Mouse (Mus musculus): ENCODE data around the gene Ccdc85b. TPM values are rescaled to one million over a fixed set of nuclear protein-coding genes. Genes with fewer than 3 reads are reported as not detected.

Ccdc85b gene
- total and polyA plus RNA-seq, 2 experiments from 2014 or later, result 15.6 to 19.4 TPM

DNA sequence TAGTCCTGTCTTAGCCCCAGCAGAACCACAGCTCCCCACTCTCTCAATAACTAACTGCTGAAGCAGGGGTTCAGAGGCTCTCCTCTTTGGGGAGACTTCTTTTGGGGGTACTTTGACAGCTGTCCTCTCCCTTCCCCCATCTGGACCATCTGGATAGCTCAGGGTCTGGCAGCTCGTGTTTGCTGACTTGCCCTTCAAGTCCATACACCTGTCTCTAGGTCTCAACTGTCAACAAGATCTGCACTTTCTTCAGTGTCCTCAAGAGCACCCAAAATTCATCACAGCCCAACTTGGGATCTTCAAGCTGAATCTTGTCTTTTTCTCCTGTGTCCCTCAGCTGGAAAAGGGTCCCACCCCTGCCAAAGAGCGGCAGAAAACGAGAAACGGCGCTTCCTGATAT is 35.9 kb downstream of the Ccdc85b start:
- no peak for DNase-seq (ENCODE audit: low spot score)
- Histone ChIP-seq H3K4me2 (ENCODE audit: low read depth, low read length, poor library complexity, severe bottlenecking) (no peak overlapping the region), H3K9ac (replicated peaks; ENCODE audit: low read length, poor library complexity, severe bottlenecking) (no peak overlapping the region), H3K4me3 (ENCODE audit: low read depth, low read length) (no peak overlapping the region), H3K27ac (ENCODE audit: low read depth, low read length) (no peak overlapping the region), H3K27me3 (ENCODE audit: insufficient read depth, low read length) (no peaks in the 10 kb centered on the region), H3K36me3 (ENCODE audit: insufficient read depth, low read length) (peaks cover 40% of the 10 kb centered on the region), H3K4me1 (ENCODE audit: insufficient read depth, low read length) (peaks cover 20% of the 10 kb centered on the region), H3K9me3 (ENCODE audit: low read length) (no peaks in the 10 kb centered on the region)
- no peak for TF ChIP-seq CTCF (IDR thresholded peaks at IDR 0.05)
- ATAC-seq (ENCODE audit: low FRiP score), result no peak
- WGBS, result 88% methylated on average over 5 of the region's 5 CpGs

GRCm38 (mm10) chr19:5420579-5420978 is 37.1 kb downstream of the Ccdc85b start:
- Histone ChIP-seq H3K9me3 (ENCODE audit: low read length) (no peaks in the 10 kb centered on the region), H3K4me2 (ENCODE audit: low read depth, low read length, poor library complexity, severe bottlenecking) (no peak overlapping the region), H3K4me3 (ENCODE audit: low read depth, low read length) (no peak overlapping the region), H3K9ac (replicated peaks; ENCODE audit: low read length, poor library complexity, severe bottlenecking) (no peak overlapping the region), H3K27ac (ENCODE audit: low read depth, low read length) (no peak overlapping the region), H3K27me3 (ENCODE audit: insufficient read depth, low read length) (no peaks in the 10 kb centered on the region), H3K4me1 (ENCODE audit: insufficient read depth, low read length) (peaks cover 10% of the 10 kb centered on the region), H3K36me3 (ENCODE audit: insufficient read depth, low read length) (peaks cover 31% of the 10 kb centered on the region)
- DNase-seq (ENCODE audit: low spot score) (no peak), ATAC-seq (ENCODE audit: low FRiP score) (no peak)
- TF ChIP-seq CTCF (IDR thresholded peaks at IDR 0.05), result no peak
- WGBS, result 94% methylated on average over 6 of the region's 6 CpGs

DNA sequence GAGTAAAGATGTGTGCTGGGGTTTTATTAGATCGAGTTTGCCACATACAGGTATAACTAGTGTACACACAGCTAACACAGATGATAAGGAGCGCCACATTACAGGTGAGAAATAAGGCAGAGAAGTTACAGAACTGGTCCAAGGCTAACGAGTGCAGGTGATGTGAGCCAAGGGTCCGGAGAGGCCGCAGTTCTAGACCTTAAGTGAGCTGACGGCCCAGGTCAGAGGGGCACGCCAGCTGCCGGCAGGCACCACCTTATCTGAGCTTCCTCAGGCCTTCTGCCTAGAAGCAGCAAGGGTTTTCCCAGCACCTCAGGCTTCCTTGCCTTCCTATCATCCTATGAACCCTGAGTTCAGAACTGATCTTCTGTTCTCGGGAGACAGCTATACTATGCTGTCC is 38.1 kb downstream of the Ccdc85b start:
- peaks cover 10% of the 10 kb centered on the region; the same call in 1 of the 2 replicates for H3K4me1 ChIP-seq (ENCODE audit: insufficient read depth, low read length)

DNA sequence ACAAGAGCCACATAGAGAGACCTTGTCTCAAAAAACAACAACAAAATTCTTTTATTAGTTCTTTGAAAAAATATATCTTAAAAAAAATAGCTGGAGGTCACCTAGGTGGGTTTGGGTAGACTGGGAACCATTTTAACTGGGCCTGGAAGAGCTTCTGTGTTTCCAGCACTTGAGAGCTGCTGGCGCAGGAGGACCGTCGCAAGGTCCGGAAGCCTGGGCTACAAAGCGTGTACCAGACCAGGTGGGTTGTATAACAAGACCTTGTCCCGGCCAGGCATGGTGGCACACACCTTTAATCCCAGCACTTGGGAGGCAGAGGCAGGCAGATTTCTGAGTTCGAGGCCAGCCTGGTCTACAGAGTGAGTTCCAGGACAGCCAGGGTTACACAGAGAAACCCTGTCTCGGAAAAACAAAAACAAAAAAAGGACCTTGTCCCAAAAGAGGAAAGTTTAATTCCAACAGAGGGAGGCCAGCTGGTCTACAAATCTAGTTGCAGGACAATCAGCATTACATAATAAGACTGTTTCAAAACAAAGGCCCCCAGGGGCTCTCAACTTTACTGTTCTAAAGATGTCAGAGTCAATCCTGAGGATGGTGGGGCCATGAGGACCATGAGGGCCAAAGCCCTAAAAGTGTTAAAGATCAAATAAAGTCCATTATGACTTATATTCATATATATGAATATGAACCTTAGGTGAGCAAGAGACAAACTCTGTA is 38.8 kb downstream of the Ccdc85b start:
- Histone ChIP-seq H3K4me1 (ENCODE audit: insufficient read depth, low read length) (peaks cover 10% of the 10 kb centered on the region; the same call in 1 of the 2 replicates), H3K9ac (replicated peaks; ENCODE audit: low read length, poor library complexity, severe bottlenecking) (no peak overlapping the region), H3K36me3 (ENCODE audit: insufficient read depth, low read length) (peaks cover 31% of the 10 kb centered on the region), H3K9me3 (ENCODE audit: low read length) (no peaks in the 10 kb centered on the region), H3K4me3 (ENCODE audit: low read depth, low read length) (no peak overlapping the region), H3K27me3 (ENCODE audit: insufficient read depth, low read length) (no peaks in the 10 kb centered on the region), H3K27ac (ENCODE audit: low read depth, low read length) (no peak overlapping the region), H3K4me2 (ENCODE audit: low read depth, low read length, poor library complexity, severe bottlenecking) (no peak overlapping the region)
- DNase-seq (ENCODE audit: low spot score), result no peak
- 92% methylated on average over 8 of the region's 8 CpGs for WGBS
- no peak for TF ChIP-seq CTCF (IDR thresholded peaks at IDR 0.05)
- no peak for ATAC-seq (ENCODE audit: low FRiP score)

More for the DNA sequence above, 38.1 kb downstream of the Ccdc85b start:
- no peak overlapping the region for H3K4me2 ChIP-seq (ENCODE audit: low read depth, low read length, poor library complexity, severe bottlenecking)
- no peak for TF ChIP-seq CTCF (IDR thresholded peaks at IDR 0.05)
- H3K4me3 ChIP-seq (ENCODE audit: low read depth, low read length), result no peak overlapping the region
- H3K27me3 ChIP-seq (ENCODE audit: insufficient read depth, low read length), result no peaks in the 10 kb centered on the region
- no peaks in the 10 kb centered on the region for H3K9me3 ChIP-seq (ENCODE audit: low read length)
- H3K27ac ChIP-seq (ENCODE audit: low read depth, low read length), result no peak overlapping the region
- WGBS, result 97% methylated on average over 9 of the region's 9 CpGs
- DNase-seq (ENCODE audit: low spot score), result no peak
- no peak for ATAC-seq (ENCODE audit: low FRiP score)
- peaks cover 31% of the 10 kb centered on the region for H3K36me3 ChIP-seq (ENCODE audit: insufficient read depth, low read length)
- no peak overlapping the region for H3K9ac ChIP-seq (replicated peaks; ENCODE audit: low read length, poor library complexity, severe bottlenecking)

GRCm38 (mm10) chr19:5414534-5414957 is 43.1 kb downstream of the Ccdc85b start:
- Histone ChIP-seq H3K4me1 (ENCODE audit: insufficient read depth, low read length) (no peaks in the 10 kb centered on the region), H3K36me3 (ENCODE audit: insufficient read depth, low read length) (0 out of 2 replicates have a peak, but pooled peaks cover 6% of the 10 kb centered on the region), H3K9ac (replicated peaks; ENCODE audit: low read length, poor library complexity, severe bottlenecking) (no peak overlapping the region), H3K4me2 (ENCODE audit: low read depth, low read length, poor library complexity, severe bottlenecking) (no peak overlapping the region), H3K4me3 (ENCODE audit: low read depth, low read length) (no peak overlapping the region), H3K9me3 (ENCODE audit: low read length) (no peaks in the 10 kb centered on the region), H3K27ac (ENCODE audit: low read depth, low read length) (no peak overlapping the region), H3K27me3 (ENCODE audit: insufficient read depth, low read length) (no peaks in the 10 kb centered on the region)
- no peak for TF ChIP-seq CTCF (IDR thresholded peaks at IDR 0.05)
- ATAC-seq (ENCODE audit: low FRiP score) (no peak), DNase-seq (ENCODE audit: low spot score) (no peak)
- whole genome bisulfite sequencing, result 47% methylated on average over 2 of the region's 2 CpGs

GRCm38 (mm10) chr19:5413840-5414239 is 43.9 kb downstream of the Ccdc85b start:
- Histone ChIP-seq H3K9me3 (ENCODE audit: low read length) (no peaks in the 10 kb centered on the region), H3K27me3 (ENCODE audit: insufficient read depth, low read length) (no peaks in the 10 kb centered on the region), H3K4me3 (ENCODE audit: low read depth, low read length) (no peak overlapping the region), H3K4me2 (ENCODE audit: low read depth, low read length, poor library complexity, severe bottlenecking) (no peak overlapping the region), H3K27ac (ENCODE audit: low read depth, low read length) (no peak overlapping the region), H3K4me1 (ENCODE audit: insufficient read depth, low read length) (no peaks in the 10 kb centered on the region), H3K9ac (replicated peaks; ENCODE audit: low read length, poor library complexity, severe bottlenecking) (no peak overlapping the region), H3K36me3 (ENCODE audit: insufficient read depth, low read length) (0 out of 2 replicates have a peak, but pooled peaks cover 6% of the 10 kb centered on the region)
- no peak for TF ChIP-seq CTCF (IDR thresholded peaks at IDR 0.05)
- 68% methylated on average over 4 of the region's 4 CpGs for WGBS
- ATAC-seq (ENCODE audit: low FRiP score) (no peak), DNase-seq (ENCODE audit: low spot score) (no peak)
